7 mouse cellular contexts compared by ENCODE assay signal in genomic region chr11:6472076-6472475, GRCm38 (mm10). TPM values are rescaled to one million over a fixed set of nuclear protein-coding genes. Genes with fewer than 3 reads are reported as not detected.
DNase-seq lines count a peak whose midpoint lies in the region; ATAC-seq and TF ChIP-seq lines count a peak whose summit lies in the region.

No protein-coding gene starts in this region.

- ATAC-seq in megakaryocyte, adult 5-6 weeks (ENCODE audit: poor library complexity, severe bottlenecking) = no peak
- ATAC-seq in limb, embryonic 14.5 days (ENCODE audit: low FRiP score, low read depth) = no peak
- no peak for ATAC-seq in stomach, postnatal 0 days (ENCODE audit: low FRiP score, low TSS enrichment)

- DNase-seq in limb, embryonic 14.5 days (ENCODE audit: low spot score) = no peak
- DNase-seq in stomach, postnatal 0 days (ENCODE audit: low spot score) = no peak
- no peak for DNase-seq in cerebellum, postnatal 25 days
- DNase-seq in retina, embryonic 14.5 days (ENCODE audit: low spot score) = no peak

- H3K36me3 ChIP-seq in megakaryocyte, embryonic 14.5 days (replicated peaks; ENCODE audit: low read length) = peaks cover 44% of the 10 kb centered on the region
- H3K36me3 ChIP-seq in limb, embryonic 14.5 days (ENCODE audit: control insufficient read depth, insufficient read depth, low read length) = peaks cover 15% of the 10 kb centered on the region
- no peaks in the 10 kb centered on the region for H3K36me3 ChIP-seq in stomach, postnatal 0 days (ENCODE audit: control insufficient read depth, insufficient read depth, low read length)

- peak overlapping the region; percentile 43; the same call in 1 of the 2 replicates for H3K9ac ChIP-seq in limb, embryonic 14.5 days (ENCODE audit: low read depth, low read length, severe bottlenecking)
- H3K9ac ChIP-seq in stomach, postnatal 0 days (ENCODE audit: low read length) = no peak overlapping the region; the same call in 1 of the 2 replicates

- no peak for TF ChIP-seq EP300 in stomach, postnatal 0 days (optimal IDR thresholded peaks at IDR 0.05)

- peak overlapping the region; percentile 99 for H3K4me3 ChIP-seq in megakaryocyte, embryonic 14.5 days (replicated peaks)
- peak overlapping the region; percentile 92 for H3K4me3 ChIP-seq in embryonic fibroblast, embryonic 13.5 days (ENCODE audit: insufficient read depth, low read length)
- H3K4me3 ChIP-seq in limb, embryonic 14.5 days (replicated peaks; ENCODE audit: low read length) = peak overlapping the region; percentile 91
- H3K4me3 ChIP-seq in stomach, postnatal 0 days (ENCODE audit: low read depth, low read length) = peak overlapping the region; percentile 23

- peaks cover 45% of the 10 kb centered on the region for H3K4me1 ChIP-seq in megakaryocyte, embryonic 14.5 days
- H3K4me1 ChIP-seq in embryonic fibroblast, embryonic 13.5 days (ENCODE audit: control insufficient read depth, insufficient read depth, low read length) = peaks cover 9% of the 10 kb centered on the region; the same call in 1 of the 2 replicates
- peaks cover 44% of the 10 kb centered on the region for H3K4me1 ChIP-seq in limb, embryonic 14.5 days (ENCODE audit: control insufficient read depth, insufficient read depth, low read length)
- peaks cover 5% of the 10 kb centered on the region; the same call in 1 of the 2 replicates for H3K4me1 ChIP-seq in stomach, postnatal 0 days (replicated peaks; ENCODE audit: control insufficient read depth, insufficient read depth)

- H3K27ac ChIP-seq in embryonic fibroblast, embryonic 13.5 days (ENCODE audit: insufficient read depth, low read length) = peak overlapping the region; percentile 89
- H3K27ac ChIP-seq in limb, embryonic 14.5 days (replicated peaks; ENCODE audit: low read depth, low read length) = no peak overlapping the region
- H3K27ac ChIP-seq in stomach, postnatal 0 days (replicated peaks) = 0 out of 2 replicates have a peak overlapping the region, but pooled peaks have one; percentile 18

- H3K9me3 ChIP-seq in megakaryocyte, embryonic 14.5 days = no peaks in the 10 kb centered on the region
- no peaks in the 10 kb centered on the region for H3K9me3 ChIP-seq in limb, embryonic 14.5 days (ENCODE audit: control insufficient read depth, low read length)
- no peaks in the 10 kb centered on the region for H3K9me3 ChIP-seq in stomach, postnatal 0 days (ENCODE audit: control insufficient read depth, low read length)

- H3K27me3 ChIP-seq in megakaryocyte, embryonic 14.5 days (replicated peaks) = no peaks in the 10 kb centered on the region
- no peaks in the 10 kb centered on the region for H3K27me3 ChIP-seq in limb, embryonic 14.5 days (ENCODE audit: control insufficient read depth, insufficient read depth, low read length)
- H3K27me3 ChIP-seq in stomach, postnatal 0 days (ENCODE audit: control insufficient read depth, insufficient read depth, low read length) = no peaks in the 10 kb centered on the region

- peak overlapping the region; percentile 85 for H3K4me2 ChIP-seq in limb, embryonic 14.5 days (replicated peaks; ENCODE audit: low read depth, low read length, severe bottlenecking)
- peak overlapping the region; percentile 86 for H3K4me2 ChIP-seq in stomach, postnatal 0 days (replicated peaks; ENCODE audit: low read depth)

- no peak for TF ChIP-seq CTCF in embryonic fibroblast, embryonic 13.5 days (IDR thresholded peaks at IDR 0.05; ENCODE audit: borderline replicate concordance, insufficient read depth, low read length)
- TF ChIP-seq CTCF in stomach, postnatal 0 days (IDR thresholded peaks at IDR 0.05; ENCODE audit: low read depth) = no peak

- no peak for TF ChIP-seq POLR2A in embryonic fibroblast, embryonic 13.5 days (IDR thresholded peaks at IDR 0.05; ENCODE audit: low read depth, low read length)
- no peak for TF ChIP-seq POLR2A in limb, embryonic 14.5 days (IDR thresholded peaks at IDR 0.05; ENCODE audit: borderline replicate concordance, extremely low read depth, insufficient read depth, insufficient read length)

RNA-seq across cellular contexts. Expression of gene Purb, which starts 3.6 kb away (rescaled TPM):
- polyA plus RNA-seq in megakaryocyte, embryonic 14.5 days (2012; ENCODE audit: insufficient read depth, low replicate concordance) = 8.7 and 12.9 TPM in 2 replicates
- 54.1 and 63.5 TPM in 2 replicates for total RNA-seq in megakaryocyte, adult 5-6 weeks (2015)
- total RNA-seq in megakaryocyte, adult 5-6 weeks (2017) = 43.7 and 56.3 TPM in 2 replicates
- 38.7 and 43.2 TPM in 2 replicates for polyA plus RNA-seq in embryonic fibroblast, embryonic 13.5 days (2011; ENCODE audit: insufficient read length, low read depth, missing spikeins)
- 17.6 and 20.9 TPM in 2 replicates for polyA plus RNA-seq in limb, embryonic 14.5 days (2012; rRNA removed)
- polyA plus RNA-seq in limb, embryonic 14.5 days (2014; fragmentation: Nextera tagmentation; extraction: Ambion mirVana) = 24.8 and 27.1 TPM in 2 replicates
- 17.5 and 19.6 TPM in 2 replicates for polyA plus RNA-seq in stomach, postnatal 0 days (2015; fragmentation: Nextera tagmentation; extraction: Ambion mirVana)

RNA-seq across cellular contexts. Expression of gene H2afv, which starts 27.8 kb away (rescaled TPM):
- polyA plus RNA-seq in megakaryocyte, embryonic 14.5 days (2012; ENCODE audit: insufficient read depth, low replicate concordance) = 23.2 and 32.7 TPM in 2 replicates
- total RNA-seq in megakaryocyte, adult 5-6 weeks (2015) = 235 and 240 TPM in 2 replicates
- 173 and 184 TPM in 2 replicates for total RNA-seq in megakaryocyte, adult 5-6 weeks (2017)
- polyA plus RNA-seq in embryonic fibroblast, embryonic 13.5 days (2011; ENCODE audit: insufficient read length, low read depth, missing spikeins) = 55.9 and 74.5 TPM in 2 replicates
- 203 and 273 TPM in 2 replicates for polyA plus RNA-seq in limb, embryonic 14.5 days (2012; rRNA removed)
- polyA plus RNA-seq in limb, embryonic 14.5 days (2014; fragmentation: Nextera tagmentation; extraction: Ambion mirVana) = 548 and 588 TPM in 2 replicates
- 187 and 198 TPM in 2 replicates for polyA plus RNA-seq in stomach, postnatal 0 days (2015; fragmentation: Nextera tagmentation; extraction: Ambion mirVana)

RNA-seq across cellular contexts. Expression of gene Myo1g, which starts 48.7 kb away (rescaled TPM):
- 28.0 and 34.2 TPM in 2 replicates for polyA plus RNA-seq in megakaryocyte, embryonic 14.5 days (2012; ENCODE audit: insufficient read depth, low replicate concordance)
- total RNA-seq in megakaryocyte, adult 5-6 weeks (2015) = 161 and 175 TPM in 2 replicates
- 182 and 197 TPM in 2 replicates for total RNA-seq in megakaryocyte, adult 5-6 weeks (2017)
- polyA plus RNA-seq in embryonic fibroblast, embryonic 13.5 days (2011; ENCODE audit: insufficient read length, low read depth, missing spikeins) = 0.11 TPM in 1 of 2 replicates, not detected in the other
- polyA plus RNA-seq in limb, embryonic 14.5 days (2012; rRNA removed) = 3.9 and 5.0 TPM in 2 replicates
- polyA plus RNA-seq in limb, embryonic 14.5 days (2014; fragmentation: Nextera tagmentation; extraction: Ambion mirVana) = 3.1 and 3.2 TPM in 2 replicates
- polyA plus RNA-seq in stomach, postnatal 0 days (2015; fragmentation: Nextera tagmentation; extraction: Ambion mirVana) = 0.77 and 0.85 TPM in 2 replicates

RNA-seq across cellular contexts. Expression of gene Ppia, which starts 56.8 kb away (rescaled TPM):
- polyA plus RNA-seq in megakaryocyte, embryonic 14.5 days (2012; ENCODE audit: insufficient read depth, low replicate concordance) = 18.2 and 172 TPM in 2 replicates
- total RNA-seq in megakaryocyte, adult 5-6 weeks (2015) = 3,541 and 3,784 TPM in 2 replicates
- total RNA-seq in megakaryocyte, adult 5-6 weeks (2017) = 1,457 and 1,607 TPM in 2 replicates
- 2,412 and 2,425 TPM in 2 replicates for polyA plus RNA-seq in embryonic fibroblast, embryonic 13.5 days (2011; ENCODE audit: insufficient read length, low read depth, missing spikeins)
- 2,776 and 3,384 TPM in 2 replicates for polyA plus RNA-seq in limb, embryonic 14.5 days (2012; rRNA removed)
- 4,586 and 4,744 TPM in 2 replicates for polyA plus RNA-seq in limb, embryonic 14.5 days (2014; fragmentation: Nextera tagmentation; extraction: Ambion mirVana)
- polyA plus RNA-seq in stomach, postnatal 0 days (2015; fragmentation: Nextera tagmentation; extraction: Ambion mirVana) = 4,199 and 4,786 TPM in 2 replicates

Comparison
In these comparisons a context has a peak if more than half of its experiments do, and no peak if none do; other contexts are left out.
1. H3K4me3 ChIP-seq: peak in every context shown above with its lines; median percentile 99 in megakaryocyte, embryonic 14.5 days; 92 in embryonic fibroblast, embryonic 13.5 days; 91 in limb, embryonic 14.5 days; 23 in stomach, postnatal 0 days.